11 mouse cellular contexts compared by ENCODE assay signal in genomic region chr9:43469215-43469614, GRCm38 (mm10).
"Had no signal": no experiment of that assay in that cellular context is flagged by ENCODE, and none has a peak within 500 bp of the region (broad histone marks: within the 10 kb centered on the region; RNA-seq: fewer than 3 reads in every experiment).

No protein-coding gene starts in this region.

- DNase-seq: liver, postnatal 0 days; lung, adult 2 months; lung, postnatal 14 days; lung, postnatal 36 days; right cerebral cortex, postnatal 25 days; thymus, adult 18-20 months; thymus, postnatal 14 days; thymus, postnatal 36 days had no signal

- ATAC-seq: liver, postnatal 0 days; lung, postnatal 0 days; midbrain, embryonic 13.5 days; midbrain, embryonic 15.5 days had no signal
